Mouse (Mus musculus) liver, embryonic 11.5 days (tissue): ENCODE measurements around the gene Cd300lf. TPM values are rescaled to one million over a fixed set of nuclear protein-coding genes. Genes with fewer than 3 reads are reported as not detected.

ENCODE experiments used
- ATAC-seq: fragments of 200-750 bp; cut with Nextera tagmentation; replicated peaks from 2 replicates; pipeline ENCODE4 v1.8.0; 2017; ENCODE audit warnings: moderate number of reproducible peaks, mild to moderate bottlenecking, moderate TSS enrichment, moderate library complexity; ENCODE audit not compliant: low FRiP score
- DNase-seq: peaks from one replicate; pipeline ENCODE4 v3.0.0-alpha.2; 2017; ENCODE audit warnings: low spot score
- H3K27ac ChIP-seq: fragments of 300-500 bp; sonication (generic); 2 replicates; pipeline ENCODE4 v1.5.1; 2014; ENCODE audit warnings: mild to moderate bottlenecking, low read depth, low read length, control low read depth
- H3K27me3 ChIP-seq: fragments of 300-500 bp; sonication (generic); replicated peaks from 2 replicates; pipeline ENCODE4 v1.6.1; 2014; ENCODE audit warnings: low read length, mixed read lengths; ENCODE audit not compliant: control insufficient read depth, insufficient read depth
- H3K36me3 ChIP-seq: fragments of 300-500 bp; sonication (generic); 2 replicates; pipeline ENCODE4 v1.6.1; 2014; ENCODE audit warnings: mild to moderate bottlenecking, low read length, moderate library complexity, mixed read lengths; ENCODE audit not compliant: control insufficient read depth, insufficient read depth
- H3K4me1 ChIP-seq: fragments of 300-500 bp; sonication (generic); replicated peaks from 2 replicates; pipeline ENCODE4 v1.6.1; 2014; ENCODE audit warnings: low read length, mixed read lengths; ENCODE audit not compliant: control insufficient read depth, insufficient read depth
- H3K4me2 ChIP-seq: fragments of 300-500 bp; sonication (generic); 2 replicates; pipeline ENCODE4 v1.6.1; 2014; ENCODE audit warnings: mild to moderate bottlenecking, control low read depth, moderate library complexity
- H3K4me3 ChIP-seq: fragments of 300-500 bp; sonication (generic); 2 replicates; pipeline ENCODE4 v1.5.1; 2014; ENCODE audit warnings: low read depth, low read length, control low read depth
- H3K9ac ChIP-seq: fragments of 300-500 bp; sonication (generic); 2 replicates; pipeline ENCODE4 v1.6.1; 2014; ENCODE audit warnings: low read depth, low read length, control low read depth
- H3K9me3 ChIP-seq: fragments of 300-500 bp; sonication (generic); 2 replicates; pipeline ENCODE4 v1.6.1; 2016; ENCODE audit warnings: low read length, inconsistent platforms, mixed read lengths; ENCODE audit not compliant: control insufficient read depth
- WGBS: fragments of 180-500 bp; shearing (Covaris S2); extraction: QIAGEN DNeasy Blood & Tissue Kit; methylation state at CpG from one replicate; pipeline ENCODE4 v1.1.7; 2014; 5-methylcytosine and 5-hydroxymethylcytosine counted together
- polyA plus RNA-seq: library from polyadenylated mRNA; unstranded; fragments of >200 nt; fragmentation: Nextera tagmentation; extraction: Ambion mirVana; gene quantifications from 2 replicates; pipeline ENCODE4 v1.2.1, GENCODE M21; 2014

The Cd300lf gene
- polyA plus RNA-seq, 1 experiment from 2014 or later, result 0.63 TPM

GRCm38 (mm10) chr11:115103470-115104413 lies 30.1 kb downstream of the Cd300lf start:
- H3K9ac ChIP-seq, result no peak overlapping the region
- no peaks in the 10 kb centered on the region for H3K27me3 ChIP-seq
- ATAC-seq, result no peak
- H3K36me3 ChIP-seq, result no peaks in the 10 kb centered on the region
- no peak overlapping the region for H3K27ac ChIP-seq
- no peak for DNase-seq
- WGBS, result 82% methylated on average over 25 of the region's 25 CpGs
- H3K4me1 ChIP-seq, result no peaks in the 10 kb centered on the region
- no peak overlapping the region for H3K4me3 ChIP-seq
- H3K9me3 ChIP-seq, result no peaks in the 10 kb centered on the region
- no peak overlapping the region for H3K4me2 ChIP-seq

- ATAC-seq (no peak), DNase-seq (no peak)
- no peaks in the 10 kb centered on the region for H3K27me3 ChIP-seq
- H3K27ac ChIP-seq, result no peak overlapping the region
- H3K4me1 ChIP-seq, result no peaks in the 10 kb centered on the region
- no peak overlapping the region for H3K4me2 ChIP-seq
- 96% methylated on average over 9 of the region's 9 CpGs for WGBS
- H3K36me3 ChIP-seq, result no peaks in the 10 kb centered on the region
- H3K4me3 ChIP-seq, result no peak overlapping the region
- no peaks in the 10 kb centered on the region for H3K9me3 ChIP-seq
- H3K9ac ChIP-seq, result no peak overlapping the region
Measured at GRCm38 (mm10) chr11:115102116-115102515, 31.7 kb downstream of the Cd300lf start.

GRCm38 (mm10) chr11:115101615-115102051 lies 32.2 kb downstream of the Cd300lf start:
- DNase-seq, result no peak
- H3K4me3 ChIP-seq, result no peak overlapping the region
- H3K27ac ChIP-seq, result no peak overlapping the region
- no peak overlapping the region for H3K4me2 ChIP-seq
- H3K9me3 ChIP-seq, result no peaks in the 10 kb centered on the region
- no peak overlapping the region for H3K9ac ChIP-seq
- no peaks in the 10 kb centered on the region for H3K27me3 ChIP-seq
- no peaks in the 10 kb centered on the region for H3K36me3 ChIP-seq
- WGBS, result 61% methylated on average over 6 of the region's 6 CpGs
- H3K4me1 ChIP-seq, result no peaks in the 10 kb centered on the region
- ATAC-seq, result no peak

GRCm38 (mm10) chr11:115100741-115101140 lies 33.1 kb downstream of the Cd300lf start:
- H3K4me3 ChIP-seq, result no peak overlapping the region
- no peaks in the 10 kb centered on the region for H3K27me3 ChIP-seq
- 69% methylated on average over 7 of the region's 7 CpGs for WGBS
- H3K36me3 ChIP-seq, result no peaks in the 10 kb centered on the region
- H3K9me3 ChIP-seq, result no peaks in the 10 kb centered on the region
- no peaks in the 10 kb centered on the region for H3K4me1 ChIP-seq
- no peak overlapping the region for H3K27ac ChIP-seq
- no peak for ATAC-seq
- DNase-seq, result no peak
- no peak overlapping the region for H3K4me2 ChIP-seq
- H3K9ac ChIP-seq, result no peak overlapping the region

DNA sequence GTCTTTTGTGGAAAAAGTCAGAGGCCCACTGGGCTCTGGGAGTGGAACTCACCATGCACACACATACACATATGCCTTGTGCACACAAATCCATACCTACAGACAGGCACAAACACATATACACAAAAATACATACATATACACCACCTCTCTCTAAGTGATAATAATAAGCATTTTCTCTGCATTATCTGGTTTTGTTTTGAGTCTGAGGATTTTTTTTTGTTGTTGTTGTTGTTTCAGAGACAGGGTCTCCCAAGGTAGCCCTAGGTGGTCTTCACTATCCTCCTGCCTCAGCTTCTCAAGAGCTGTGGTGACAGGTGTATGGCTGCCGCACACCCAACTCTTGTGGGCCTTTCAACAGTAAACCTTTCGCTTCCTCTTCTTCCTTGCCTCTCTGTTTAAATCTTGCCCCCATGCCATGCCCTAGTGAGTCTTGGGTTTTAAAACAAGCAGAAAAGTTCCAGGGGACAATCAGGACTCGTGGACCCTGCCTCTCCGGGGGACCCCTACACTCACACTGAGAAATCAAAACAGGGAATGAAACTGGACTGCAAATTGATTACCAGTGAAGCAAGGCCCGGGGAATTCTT lies 33.7 kb downstream of the Cd300lf start:
- no peaks in the 10 kb centered on the region for H3K27me3 ChIP-seq
- H3K4me3 ChIP-seq, result no peak overlapping the region
- H3K27ac ChIP-seq, result no peak overlapping the region
- no peaks in the 10 kb centered on the region for H3K4me1 ChIP-seq
- no peak overlapping the region for H3K9ac ChIP-seq
- 67% methylated on average over 5 of the region's 5 CpGs for WGBS
- no peaks in the 10 kb centered on the region for H3K9me3 ChIP-seq
- H3K4me2 ChIP-seq, result no peak overlapping the region
- DNase-seq (no peak), ATAC-seq (no peak)
- no peaks in the 10 kb centered on the region for H3K36me3 ChIP-seq

DNA sequence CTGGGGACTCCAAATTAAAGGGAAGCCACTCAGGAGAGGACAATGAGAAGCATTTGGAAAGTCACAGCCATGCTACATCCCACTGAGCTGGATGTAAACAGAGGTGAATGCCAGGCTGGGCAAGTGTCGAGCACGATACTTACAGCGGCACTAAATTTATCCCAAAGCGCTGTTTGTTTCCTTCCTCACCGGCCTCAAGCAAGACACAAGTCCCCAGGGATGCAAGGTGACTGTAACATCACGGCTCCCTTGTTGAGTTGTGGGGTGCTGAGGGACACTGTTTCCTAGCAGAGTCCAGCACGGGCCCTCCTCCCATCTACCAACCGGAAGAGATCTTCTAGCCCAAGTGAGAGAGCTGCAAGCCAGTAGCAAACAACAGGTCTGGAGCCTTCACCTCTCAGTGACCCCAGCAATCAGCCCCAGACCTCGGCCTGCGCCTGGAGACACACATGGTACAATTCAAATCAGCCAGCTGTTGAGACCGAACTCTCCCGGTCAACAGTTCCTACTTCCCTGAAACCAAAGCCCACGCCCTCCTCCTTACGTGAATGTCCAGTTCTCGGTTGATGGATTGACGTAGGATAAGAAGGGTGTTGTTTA lies 34.5 kb downstream of the Cd300lf start:
- DNase-seq (no peak), ATAC-seq (no peak)
- WGBS, result 48% methylated on average over 16 of the region's 16 CpGs
- Histone ChIP-seq H3K27me3 (no peaks in the 10 kb centered on the region), H3K27ac (no peak overlapping the region), H3K36me3 (no peaks in the 10 kb centered on the region), H3K4me3 (no peak overlapping the region), H3K4me1 (no peaks in the 10 kb centered on the region), H3K9me3 (no peaks in the 10 kb centered on the region), H3K9ac (no peak overlapping the region), H3K4me2 (no peak overlapping the region)

GRCm38 (mm10) chr11:115098203-115098932 lies 35.4 kb downstream of the Cd300lf start:
- Histone ChIP-seq H3K36me3 (no peaks in the 10 kb centered on the region), H3K9ac (no peak overlapping the region), H3K4me3 (no peak overlapping the region), H3K9me3 (peaks cover 2% of the 10 kb centered on the region; the same call in 1 of the 2 replicates), H3K27ac (no peak overlapping the region), H3K4me2 (no peak overlapping the region), H3K27me3 (no peaks in the 10 kb centered on the region), H3K4me1 (no peaks in the 10 kb centered on the region)
- WGBS, result 48% methylated on average over 10 of the region's 10 CpGs
- no peak for DNase-seq
- ATAC-seq, result no peak

DNA sequence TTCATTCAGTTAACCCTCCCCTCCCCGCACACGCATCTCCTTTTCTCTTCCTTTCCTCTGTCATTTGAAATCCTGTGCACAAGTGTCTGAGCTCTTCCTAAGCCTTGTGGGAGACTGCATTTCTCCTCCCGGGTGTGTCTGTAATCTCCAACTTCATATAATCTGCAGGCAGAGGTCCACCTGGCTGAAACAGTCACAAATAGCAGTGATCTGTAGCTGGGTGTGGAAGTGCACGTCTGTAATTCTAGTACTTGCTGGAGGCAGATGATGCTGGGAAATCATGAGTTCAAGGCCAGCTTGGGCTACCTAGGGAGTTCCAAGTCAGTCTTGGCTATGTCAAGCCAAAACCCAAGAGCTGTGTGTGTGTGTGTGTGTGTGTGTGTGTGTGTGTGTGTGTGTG lies 41.7 kb downstream of the Cd300lf start:
- DNase-seq, result no peak
- no peak for ATAC-seq
- no peak overlapping the region for H3K4me3 ChIP-seq
- no peak overlapping the region for H3K4me2 ChIP-seq
- H3K27ac ChIP-seq, result no peak overlapping the region
- 35% methylated on average over 4 of the region's 4 CpGs for WGBS
- no peaks in the 10 kb centered on the region for H3K36me3 ChIP-seq
- no peak overlapping the region for H3K9ac ChIP-seq
- peaks cover 3% of the 10 kb centered on the region; the same call in 1 of the 2 replicates for H3K4me1 ChIP-seq
- H3K9me3 ChIP-seq, result peaks cover 4% of the 10 kb centered on the region; the same call in 1 of the 2 replicates
- peaks cover 20% of the 10 kb centered on the region for H3K27me3 ChIP-seq
